Mouse (Mus musculus): ENCODE measurements at regions not wholly inside any gene's neighbourhood (a gene's known extent, or its start where the extent isn't known, plus 50 kb on each side); places are given as distances from the start of the nearest gene placed in this dataset.

- TF ChIP-seq CTCF (IDR thresholded peaks at IDR 0.05; ENCODE audit: low read depth) (no peak), EP300 (IDR thresholded peaks at IDR 0.05; ENCODE audit: low read depth) (no peak)
Observed at GRCm38 (mm10) chr10:19123691-19124090, 108.2 kb upstream of the Tnfaip3 start.

Data from liver, postnatal 0 days (tissue).